Mouse (Mus musculus): ENCODE results near the gene Olfr1360.

DNA sequence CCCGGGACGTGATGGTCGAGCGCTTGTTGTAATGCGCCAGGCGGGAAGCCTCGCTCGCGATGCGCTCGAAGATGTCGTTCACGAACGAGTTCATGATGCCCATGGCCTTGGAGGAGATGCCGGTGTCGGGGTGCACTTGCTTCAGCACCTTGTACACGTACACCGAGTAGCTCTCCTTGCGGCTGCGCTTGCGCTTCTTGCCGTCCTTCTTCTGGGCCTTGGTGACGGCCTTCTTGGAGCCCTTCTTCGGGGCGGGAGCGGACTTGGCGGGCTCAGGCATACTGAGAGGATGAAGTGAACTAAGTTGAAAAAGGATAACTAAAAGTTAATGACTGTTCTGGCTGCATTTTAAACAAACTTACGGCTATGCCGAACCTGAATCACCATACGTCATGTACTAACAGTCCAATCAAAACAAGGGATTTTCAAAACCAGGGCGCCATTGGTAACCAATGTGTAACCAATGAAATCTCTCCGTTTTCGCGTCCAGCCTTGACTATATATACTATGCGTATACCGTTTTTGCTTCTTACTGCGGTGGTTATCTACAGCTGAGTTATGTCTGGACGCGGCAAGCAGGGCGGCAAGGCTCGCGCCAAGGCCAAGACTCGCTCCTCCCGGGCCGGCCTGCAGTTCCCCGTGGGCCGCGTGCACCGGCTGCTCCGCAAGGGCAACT lies 38.8 kb upstream of the Olfr1360 start, which contains the start of the genes Hist1h2bl and Hist1h2ai:
- 0 out of 2 replicates have a peak, but pooled peaks have one; percentile 1 for TF ChIP-seq CTCF (IDR thresholded peaks at IDR 0.05; ENCODE audit: low read depth)
- peak; percentile 75 for TF ChIP-seq EP300 (IDR thresholded peaks at IDR 0.05; ENCODE audit: low read depth)

All from liver, postnatal 0 days (tissue).